Mouse (Mus musculus) ES-CJ7 (cell line): ENCODE results near the gene Neu3.
"Not testable (repeated sequence)": the region's sequence is repeated elsewhere in the genome, so short reads cannot be mapped to it uniquely, and the experiment has no call there.

Experiments
- DNase-seq: peaks from one replicate; pipeline ENCODE4 v3.0.0; 2011; ENCODE audit warnings: low read depth, low spot score

Neu3 gene

GRCm38 (mm10) chr7:99834314-99834853, 6.2 kb upstream of the Neu3 start:
- DNase-seq = no peak

- no peak for DNase-seq
Measured at GRCm38 (mm10) chr7:99833846-99834222, 5.6 kb upstream of the Neu3 start.

DNA sequence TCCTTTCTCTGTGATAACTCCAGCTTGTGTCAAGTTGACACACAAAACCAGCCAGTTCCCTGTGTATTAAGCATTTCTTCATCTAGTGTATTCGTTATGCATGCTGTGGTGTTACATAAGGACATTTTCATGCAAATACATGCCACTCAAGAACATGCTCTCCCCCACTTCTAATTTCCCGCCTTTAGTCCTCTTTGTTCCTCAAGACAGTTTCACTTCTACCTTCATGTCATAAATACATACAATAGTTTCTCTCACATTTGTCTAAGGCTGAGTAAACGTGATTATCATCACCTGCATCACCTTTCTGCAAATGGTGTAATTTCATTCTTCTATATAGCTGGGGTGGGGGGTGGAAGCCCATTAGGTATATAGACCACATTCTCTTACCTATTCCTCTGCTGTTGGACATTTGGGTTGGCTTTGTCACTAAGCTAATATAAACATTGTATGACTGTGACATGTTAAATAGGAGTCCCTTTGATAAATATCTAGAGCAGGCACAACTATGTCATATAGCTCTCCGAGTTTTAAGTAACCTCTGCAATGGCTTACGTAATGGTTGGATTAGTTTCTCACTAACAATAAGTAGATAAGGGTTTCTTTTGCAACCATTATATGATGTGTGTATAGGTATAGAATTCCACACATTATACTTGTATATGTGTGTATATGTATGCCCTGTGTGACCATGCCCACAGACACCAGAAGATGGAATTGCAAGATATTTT, 5.1 kb upstream of the Neu3 start:
- DNase-seq = no peak

GRCm38 (mm10) chr7:99826096-99826495, 2.1 kb downstream of the Neu3 start:
- DNase-seq = no peak

- DNase-seq = no peak
Measured at GRCm38 (mm10) chr7:99825511-99825910, 2.7 kb downstream of the Neu3 start.

GRCm38 (mm10) chr7:99824649-99825483, 3.4 kb downstream of the Neu3 start:
- DNase-seq = no peak

GRCm38 (mm10) chr7:99823045-99823663, 5.1 kb downstream of the Neu3 start:
- DNase-seq = no peak

DNA sequence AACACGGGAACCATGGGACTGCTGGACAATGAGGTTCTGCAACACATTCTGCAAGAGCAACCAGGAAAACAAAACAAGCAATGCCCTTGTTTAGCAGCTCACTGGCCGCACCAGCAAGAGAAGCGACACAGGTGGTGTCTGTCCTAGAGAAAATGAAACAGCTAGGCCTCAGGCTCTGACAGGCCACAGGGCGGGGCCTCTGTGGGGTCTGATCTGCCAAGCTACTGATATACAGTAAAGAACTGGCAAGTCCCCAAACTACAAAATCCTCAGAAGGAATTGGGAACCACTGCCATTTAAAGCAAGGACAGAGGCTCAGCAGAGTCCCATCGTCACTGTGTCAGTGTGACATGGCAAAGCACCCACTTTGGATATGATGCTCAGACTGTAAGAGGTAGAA, 5.8 kb downstream of the Neu3 start:
- no peak for DNase-seq

- no peak for DNase-seq
Measured at GRCm38 (mm10) chr7:99821953-99822352, 6.3 kb downstream of the Neu3 start.

DNA sequence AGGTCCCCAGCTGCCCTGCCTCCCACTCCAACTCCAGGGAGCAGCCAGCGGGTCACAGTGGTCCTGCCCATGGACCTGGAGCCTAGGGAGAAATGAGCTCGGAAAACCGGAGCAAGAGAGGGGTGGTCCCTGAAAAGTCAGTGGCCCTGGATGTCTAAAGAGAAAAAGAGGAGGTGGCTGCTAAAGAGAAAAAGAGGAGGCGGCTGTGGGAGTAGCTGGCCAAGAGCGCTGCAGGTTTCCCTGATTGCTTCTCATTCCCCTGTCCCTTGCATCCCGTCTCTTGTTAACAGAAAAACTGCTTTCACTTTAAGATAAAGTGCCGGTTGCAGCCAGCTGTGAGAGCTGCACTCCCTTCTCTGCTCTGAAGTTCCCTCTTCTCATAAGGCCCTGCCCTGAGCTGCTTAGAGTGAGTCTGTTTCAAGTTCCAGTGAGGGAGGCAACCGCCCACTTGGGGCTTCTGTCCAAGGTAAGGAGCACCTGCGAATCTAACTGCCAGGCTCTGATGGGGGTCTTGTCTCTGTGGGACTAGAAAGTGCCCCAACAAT, 10.0 kb downstream of the Neu3 start:
- DNase-seq = not testable (repeated sequence)

GRCm38 (mm10) chr7:99813394-99813793, 14.8 kb downstream of the Neu3 start:
- DNase-seq = peak; percentile 54

DNA sequence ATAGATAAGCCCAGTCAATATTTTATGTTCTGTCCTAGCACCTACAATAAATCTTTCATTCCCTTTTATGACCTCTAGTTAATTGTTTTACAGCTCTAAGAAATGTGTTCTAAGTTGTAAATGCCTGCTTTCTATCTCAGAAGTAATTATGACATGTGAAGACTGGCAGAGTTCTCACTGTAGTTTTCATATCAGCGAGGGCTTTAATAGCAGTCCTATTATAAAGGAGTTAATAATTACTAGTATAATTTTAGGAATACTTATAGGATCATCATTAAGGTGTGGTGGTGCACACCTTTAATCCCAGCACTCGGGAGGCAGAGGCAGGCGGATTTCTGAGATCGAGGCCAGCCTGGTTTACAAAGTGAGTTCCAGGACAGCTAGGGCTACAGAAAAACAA, 16.6 kb downstream of the Neu3 start:
- DNase-seq = no peak

DNA sequence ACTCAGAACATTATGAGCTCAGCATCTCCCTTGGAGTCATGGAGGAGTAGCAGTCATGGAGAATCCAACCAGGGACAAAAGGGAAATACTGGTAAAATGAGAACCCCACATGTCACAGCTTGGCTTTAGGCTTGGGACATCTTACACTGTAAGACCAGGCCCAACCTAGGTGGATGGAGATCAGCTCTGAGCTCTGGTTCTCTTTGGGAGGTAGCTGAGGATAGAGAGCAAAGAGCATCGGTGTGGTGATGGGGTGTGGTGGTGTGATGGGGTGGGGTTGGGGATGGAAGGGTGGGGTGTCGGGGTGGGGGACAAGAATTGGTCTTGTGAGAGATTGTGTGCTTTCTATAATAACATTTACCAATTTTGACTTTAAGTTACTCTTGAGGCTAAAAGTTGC, 17.4 kb downstream of the Neu3 start:
- DNase-seq = no peak

DNA sequence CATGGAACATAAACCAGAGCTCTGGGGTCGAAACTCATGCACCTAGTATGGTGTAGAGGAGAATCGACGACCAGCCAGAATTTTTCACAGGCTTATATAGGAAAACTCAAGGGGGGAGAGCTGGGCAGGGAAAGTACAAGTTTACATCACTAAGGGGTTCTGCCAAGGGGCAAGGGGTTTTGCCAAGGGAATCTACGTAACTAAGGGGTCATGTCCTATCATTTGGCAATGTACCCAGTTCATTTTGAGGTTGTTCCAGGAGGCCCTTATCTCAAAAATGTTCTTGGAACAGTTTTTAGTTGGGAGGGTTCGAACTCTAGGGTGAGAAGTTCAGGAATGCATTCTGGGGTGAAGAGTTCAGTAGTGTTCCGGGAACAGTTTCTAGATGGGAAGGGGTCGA, 21.2 kb downstream of the Neu3 start:
- DNase-seq = not testable (repeated sequence)

DNA sequence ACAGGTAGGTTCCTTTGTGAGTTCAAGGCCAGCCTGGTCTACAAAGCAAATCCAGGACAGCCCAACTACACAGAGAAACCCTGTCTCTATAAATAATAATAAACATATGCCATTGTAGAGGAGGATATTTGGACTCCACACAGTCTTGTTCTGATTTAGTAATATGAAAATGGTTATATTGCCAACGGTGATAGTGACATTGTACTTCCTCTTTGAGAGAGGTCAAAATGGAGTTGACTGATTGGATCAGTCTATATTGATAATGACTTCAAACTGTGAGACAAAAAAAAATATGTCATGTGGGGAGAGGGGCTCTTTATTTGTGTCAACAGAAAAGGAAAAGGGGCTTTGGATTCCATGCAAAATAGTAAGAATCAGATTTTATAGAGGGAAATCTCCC, 22.9 kb downstream of the Neu3 start:
- DNase-seq = no peak

- not testable (repeated sequence) for DNase-seq
Measured at GRCm38 (mm10) chr7:99804033-99804432, 24.2 kb downstream of the Neu3 start.

DNA sequence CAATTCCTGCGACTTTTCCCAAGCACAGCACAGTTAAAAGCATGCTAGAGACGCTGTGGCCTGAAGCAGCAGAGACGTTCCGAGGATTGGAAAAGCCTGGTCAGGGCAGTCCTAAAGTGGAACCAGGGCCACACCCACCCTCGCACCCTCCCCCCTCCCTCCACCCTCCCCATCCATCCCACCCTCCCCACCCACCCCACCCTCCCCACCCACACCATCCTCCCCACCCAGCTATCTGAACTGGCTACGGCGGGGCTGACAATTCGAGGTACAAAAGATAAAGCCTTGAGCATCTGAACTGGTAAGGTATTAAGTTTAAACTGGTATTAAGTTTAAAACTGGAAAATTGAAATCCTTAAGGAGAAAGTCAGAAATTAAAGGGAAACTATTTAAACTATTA, 24.7 kb downstream of the Neu3 start:
- no peak for DNase-seq

GRCm38 (mm10) chr7:99799118-99799517, 29.1 kb downstream of the Neu3 start:
- DNase-seq = no peak

DNA sequence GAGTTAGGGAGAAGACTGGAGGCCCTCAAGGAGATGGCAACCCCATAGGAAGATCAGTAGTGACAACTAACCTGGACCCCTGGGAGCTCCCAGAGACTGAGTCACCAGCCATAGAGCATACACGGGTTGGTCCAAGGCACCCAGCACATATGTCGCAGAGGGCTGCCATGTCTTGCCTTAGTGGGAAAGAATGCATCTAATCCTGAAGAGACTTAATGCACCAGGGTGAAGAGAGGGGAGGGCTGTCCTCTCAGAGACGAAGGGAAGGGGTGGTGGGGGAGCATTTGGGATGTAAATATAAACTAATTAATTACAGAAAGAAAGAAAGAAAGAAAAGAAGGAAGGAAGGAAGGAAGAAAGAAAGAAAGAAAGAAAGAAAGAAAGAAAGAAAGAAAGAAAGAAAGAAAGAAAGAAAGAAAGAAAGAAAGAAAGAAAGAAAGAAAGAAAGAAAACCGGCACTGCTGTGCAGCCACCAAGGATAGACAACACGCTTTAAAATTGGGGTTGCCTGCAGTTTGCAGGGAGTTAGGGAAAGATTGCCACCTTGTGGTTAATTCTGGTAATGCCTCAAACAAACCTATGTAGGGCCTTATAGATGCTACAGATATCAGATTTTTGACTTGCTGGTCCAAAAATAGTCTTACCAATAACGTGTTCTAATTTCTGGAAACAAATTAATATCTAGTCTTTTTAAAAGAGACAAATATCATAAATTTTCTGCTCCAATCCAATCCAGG, 30.1 kb downstream of the Neu3 start:
- peak; percentile 67 for DNase-seq

- DNase-seq = no peak
Measured at GRCm38 (mm10) chr7:99797261-99797660, 31.0 kb downstream of the Neu3 start.

DNA sequence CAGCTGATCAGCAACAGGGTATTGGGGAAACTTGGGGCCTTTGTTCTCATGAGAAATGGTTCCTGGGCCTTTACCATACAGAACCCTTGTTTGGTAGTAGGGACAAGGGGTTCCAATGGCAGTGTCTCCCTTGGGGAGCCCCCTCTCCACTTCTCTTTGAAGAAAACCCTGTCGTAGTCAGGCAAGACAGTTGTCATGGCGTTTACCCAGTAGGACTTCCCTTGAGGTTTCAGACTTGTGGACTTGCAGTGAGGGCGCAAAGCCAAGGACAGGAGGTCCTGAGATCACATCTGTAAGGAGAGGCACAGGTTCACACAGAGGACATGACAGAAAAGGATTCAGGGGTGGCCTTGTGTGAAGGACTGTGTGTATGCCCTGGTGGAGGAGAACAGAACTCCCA, 31.7 kb downstream of the Neu3 start:
- DNase-seq = no peak
